Mouse (Mus musculus): ENCODE results near the gene Clic6. TPM values are rescaled to one million over a fixed set of nuclear protein-coding genes. Genes with fewer than 3 reads are reported as not detected.

The Clic6 gene
- polyA plus RNA-seq, 1 experiment from 2014 or later, result 3.6 TPM

GRCm38 (mm10) chr16:92578915-92579653 is 93.5 kb downstream of the Clic6 start:
- Histone ChIP-seq H3K9ac (no peak overlapping the region), H3K36me3 (ENCODE audit: poor library complexity, severe bottlenecking) (no peaks in the 10 kb centered on the region), H3K27me3 (no peaks in the 10 kb centered on the region), H3K4me3 (no peak overlapping the region), H3K9me3 (replicated peaks) (no peaks in the 10 kb centered on the region), H3K27ac (no peak overlapping the region), H3K4me1 (no peaks in the 10 kb centered on the region), H3K4me2 (no peak overlapping the region)
- no peak for ATAC-seq
- 86% methylated on average over 7 of the region's 7 CpGs for WGBS

DNA sequence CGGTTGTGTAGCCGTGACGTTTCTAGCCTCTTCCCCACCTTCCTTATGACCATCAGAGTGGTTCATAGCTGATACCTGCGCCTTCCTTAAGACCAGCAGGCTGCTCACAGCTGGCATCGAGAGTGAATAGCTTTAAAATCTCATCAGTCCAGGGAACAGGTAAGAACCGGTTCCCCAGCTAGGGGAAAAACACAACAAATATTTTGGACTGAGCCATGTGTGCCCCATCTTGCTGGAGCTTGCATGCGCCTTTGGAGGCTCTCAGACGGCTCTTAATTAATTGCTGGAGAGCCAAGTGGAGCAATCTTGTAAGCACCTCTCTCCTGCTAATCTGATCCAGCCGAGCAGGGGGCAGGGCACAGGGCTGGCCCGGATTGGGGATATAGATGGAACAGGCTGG is 95.4 kb downstream of the Clic6 start:
- Histone ChIP-seq H3K27ac (no peak overlapping the region), H3K36me3 (ENCODE audit: poor library complexity, severe bottlenecking) (no peaks in the 10 kb centered on the region), H3K4me3 (no peak overlapping the region), H3K4me1 (no peaks in the 10 kb centered on the region), H3K9me3 (replicated peaks) (no peaks in the 10 kb centered on the region), H3K27me3 (no peaks in the 10 kb centered on the region), H3K4me2 (no peak overlapping the region), H3K9ac (no peak overlapping the region)
- WGBS, result 80% methylated on average over 10 of the region's 10 CpGs
- ATAC-seq, result no peak

- no peaks in the 10 kb centered on the region for H3K27me3 ChIP-seq
- no peak for ATAC-seq
- WGBS, result 85% methylated on average over 10 of the region's 10 CpGs
- no peak overlapping the region for H3K27ac ChIP-seq
- no peak overlapping the region for H3K4me2 ChIP-seq
- H3K4me1 ChIP-seq, result no peaks in the 10 kb centered on the region
- H3K9me3 ChIP-seq (replicated peaks), result no peaks in the 10 kb centered on the region
- no peaks in the 10 kb centered on the region for H3K36me3 ChIP-seq (ENCODE audit: poor library complexity, severe bottlenecking)
- no peak overlapping the region for H3K9ac ChIP-seq
- no peak overlapping the region for H3K4me3 ChIP-seq
Observed at GRCm38 (mm10) chr16:92581767-92582166, 96.2 kb downstream of the Clic6 start.

- WGBS, result 89% methylated on average over 4 of the region's 4 CpGs
- Histone ChIP-seq H3K4me3 (no peak overlapping the region), H3K4me1 (no peaks in the 10 kb centered on the region), H3K36me3 (ENCODE audit: poor library complexity, severe bottlenecking) (no peaks in the 10 kb centered on the region), H3K9me3 (replicated peaks) (no peaks in the 10 kb centered on the region), H3K4me2 (no peak overlapping the region), H3K9ac (no peak overlapping the region), H3K27ac (no peak overlapping the region), H3K27me3 (no peaks in the 10 kb centered on the region)
- no peak for ATAC-seq
Observed at GRCm38 (mm10) chr16:92587836-92588235, 102.3 kb downstream of the Clic6 start.

Other genes with a start within 250 kb of the Clic6 start
- gene Kcne2, start 193.3 kb upstream of the Clic6 start, polyA plus RNA-seq (2015; fragmentation: Nextera tagmentation; extraction: Ambion mirVana), result 9.7 and 16.4 TPM in 2 replicates
- gene Smim11, start 184.4 kb upstream of the Clic6 start, polyA plus RNA-seq (2015; fragmentation: Nextera tagmentation; extraction: Ambion mirVana), result 123 and 144 TPM in 2 replicates
- 0.10 TPM in 1 of 2 replicates, not detected in the other for gene Fam243, start 164.3 kb upstream of the Clic6 start, polyA plus RNA-seq (2015; fragmentation: Nextera tagmentation; extraction: Ambion mirVana)
- not detected in 2 replicates for gene Kcne1, start 126.3 kb upstream of the Clic6 start, polyA plus RNA-seq (2015; fragmentation: Nextera tagmentation; extraction: Ambion mirVana)
- gene Rcan1, start 14.9 kb upstream of the Clic6 start, polyA plus RNA-seq (2015; fragmentation: Nextera tagmentation; extraction: Ambion mirVana), result 34.3 and 36.5 TPM in 2 replicates